Mouse (Mus musculus) testis, adult 2 months (tissue): ENCODE measurements at regions not wholly inside any gene's neighbourhood (a gene's known extent, or its start where the extent isn't known, plus 50 kb on each side); places are given as distances from the start of the nearest gene placed in this dataset.

Experiments
- H3K27ac ChIP-seq: fragments of 200-500 bp; 2 replicates; pipeline ENCODE4 v1.5.1; 2012; ENCODE audit warnings: low read depth, low read length; ENCODE audit not compliant: control insufficient read depth, insufficient read depth
- H3K27me3 ChIP-seq: fragments of 200-500 bp; 2 replicates; pipeline ENCODE4 v1.6.1; 2012; ENCODE audit warnings: mild to moderate bottlenecking, low read length, moderate library complexity; ENCODE audit not compliant: control insufficient read depth, insufficient read depth
- H3K36me3 ChIP-seq: fragments of 200-500 bp; 2 replicates; pipeline ENCODE4 v1.6.1; 2012; ENCODE audit warnings: mild to moderate bottlenecking, low read length; ENCODE audit not compliant: control insufficient read depth, insufficient read depth
- H3K4me1 ChIP-seq: fragments of 200-500 bp; 2 replicates; pipeline ENCODE4 v1.6.1; 2012; ENCODE audit warnings: low read length; ENCODE audit not compliant: control insufficient read depth, insufficient read depth
- H3K4me3 ChIP-seq: fragments of 200-500 bp; 2 replicates; pipeline ENCODE4 v1.5.1; 2012; ENCODE audit warnings: low read depth, mild to moderate bottlenecking, low read length, moderate library complexity, mixed read lengths; ENCODE audit not compliant: control insufficient read depth
- CTCF ChIP-seq: fragments of 200-500 bp; IDR thresholded peaks from 2 replicates; pipeline ENCODE4 v1.5.1; 2012; ENCODE audit warnings: low read depth, mild to moderate bottlenecking, inconsistent platforms, low read length, moderate library complexity; ENCODE audit not compliant: control insufficient read depth, insufficient read depth, insufficient replicate concordance
- POLR2A ChIP-seq: fragments of 200-500 bp; IDR thresholded peaks from 2 replicates; pipeline ENCODE4 v1.6.1; 2012; ENCODE audit warnings: low read depth, mild to moderate bottlenecking, inconsistent platforms, low read length, moderate library complexity; ENCODE audit not compliant: control insufficient read depth

DNA sequence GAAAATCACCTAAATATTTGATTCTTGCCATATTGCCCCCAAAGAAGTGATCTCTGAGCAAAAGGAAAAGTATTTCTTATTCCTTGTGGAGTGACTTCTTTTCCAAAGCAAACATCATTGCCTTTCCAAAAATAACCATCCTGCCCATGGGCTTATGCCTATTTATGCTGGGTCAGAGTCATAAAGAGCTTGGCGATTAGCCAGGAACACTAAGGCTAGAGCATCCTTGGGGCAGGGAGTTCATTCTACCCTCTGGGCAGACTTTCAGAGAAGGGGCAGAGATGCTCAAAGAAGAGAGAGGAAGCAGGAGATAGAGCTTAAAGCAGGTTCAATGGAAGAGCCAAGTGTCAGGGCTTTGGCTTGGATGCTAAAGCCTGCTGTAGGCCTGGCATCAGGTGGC is 203.1 kb upstream of the Gmds start:
- H3K4me1 ChIP-seq: no peaks in the 10 kb centered on the region
- no peak overlapping the region for H3K27ac ChIP-seq
- no peaks in the 10 kb centered on the region for H3K36me3 ChIP-seq
- no peak overlapping the region for H3K4me3 ChIP-seq
- no peaks in the 10 kb centered on the region for H3K27me3 ChIP-seq
- TF ChIP-seq POLR2A (no peak), CTCF (no peak)

DNA sequence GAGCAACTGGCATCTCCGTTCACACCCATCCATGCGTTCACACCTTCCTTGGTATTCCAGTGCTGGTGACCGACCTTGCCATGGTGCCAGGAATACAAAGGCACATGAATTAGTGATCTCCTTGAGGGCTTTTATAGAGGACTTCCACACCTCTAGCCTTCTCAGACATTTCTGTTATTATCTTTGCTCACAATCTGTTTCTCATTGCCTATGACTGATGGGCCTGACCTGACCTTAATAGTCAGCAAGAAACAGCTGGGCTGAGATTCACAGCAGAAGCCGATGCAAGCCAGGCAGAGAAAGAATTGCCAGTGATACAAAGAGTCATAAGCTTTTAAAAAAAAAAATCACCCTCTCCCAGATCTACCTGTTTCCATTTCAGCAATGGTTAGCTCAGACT is 197.7 kb upstream of the Gmds start:
- no peak overlapping the region for H3K27ac ChIP-seq
- H3K27me3 ChIP-seq: no peaks in the 10 kb centered on the region
- TF ChIP-seq CTCF (no peak), POLR2A (no peak)
- H3K4me1 ChIP-seq: no peaks in the 10 kb centered on the region
- no peaks in the 10 kb centered on the region for H3K36me3 ChIP-seq
- H3K4me3 ChIP-seq: no peak overlapping the region

DNA sequence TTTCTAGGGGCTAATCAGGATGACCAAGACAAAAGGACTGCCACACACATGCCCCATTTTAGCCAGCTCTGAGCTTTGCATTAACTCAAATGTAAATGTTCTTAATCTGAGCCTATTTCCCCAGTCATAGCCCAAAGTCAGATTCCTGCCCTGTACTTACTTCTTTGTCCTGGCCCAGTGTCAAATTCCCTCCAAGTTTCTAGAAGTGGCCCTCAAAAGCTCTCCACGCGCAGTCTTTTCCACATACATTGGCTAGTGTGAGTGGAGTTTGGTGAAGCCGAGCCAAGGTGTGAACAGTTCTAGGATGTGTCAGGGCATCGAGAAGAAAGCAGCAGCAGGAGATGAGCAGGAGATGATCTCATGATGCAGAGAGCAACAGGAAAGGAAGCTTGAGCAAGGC is 197.1 kb upstream of the Gmds start:
- Histone ChIP-seq H3K4me1 (no peaks in the 10 kb centered on the region), H3K27ac (no peak overlapping the region), H3K4me3 (no peak overlapping the region), H3K27me3 (no peaks in the 10 kb centered on the region), H3K36me3 (no peaks in the 10 kb centered on the region)
- TF ChIP-seq POLR2A (no peak), CTCF (no peak)

DNA sequence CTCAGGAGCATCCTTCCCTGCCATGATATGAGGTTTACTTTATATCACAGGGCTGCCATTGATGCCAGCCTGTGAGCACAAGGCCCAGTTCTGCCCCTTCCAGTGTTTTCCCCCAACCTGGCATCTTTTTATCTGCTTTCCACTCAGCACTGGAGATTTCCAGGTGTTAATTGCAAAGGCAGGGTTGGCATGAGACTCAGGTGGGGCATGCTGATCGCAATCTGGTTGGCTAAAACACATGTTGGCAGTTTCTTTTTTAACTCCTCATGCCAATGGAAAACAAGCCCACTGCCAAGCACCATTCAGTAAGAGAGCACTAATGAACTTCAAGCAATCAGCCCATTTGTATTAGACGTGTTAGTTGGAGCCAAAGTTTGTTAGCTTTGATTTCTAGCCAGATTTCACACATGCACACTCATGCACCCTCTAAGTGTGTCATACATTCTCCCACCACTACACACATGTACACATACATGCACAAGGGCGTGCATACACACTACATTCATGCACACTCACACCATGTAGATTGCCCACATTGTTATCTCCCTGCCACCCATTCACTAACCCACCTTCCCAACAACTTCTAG is 192.5 kb upstream of the Gmds start:
- Histone ChIP-seq H3K27me3 (no peaks in the 10 kb centered on the region), H3K4me3 (no peak overlapping the region), H3K36me3 (no peaks in the 10 kb centered on the region), H3K27ac (no peak overlapping the region), H3K4me1 (no peaks in the 10 kb centered on the region)
- no peak for TF ChIP-seq POLR2A
- no peak for TF ChIP-seq CTCF

DNA sequence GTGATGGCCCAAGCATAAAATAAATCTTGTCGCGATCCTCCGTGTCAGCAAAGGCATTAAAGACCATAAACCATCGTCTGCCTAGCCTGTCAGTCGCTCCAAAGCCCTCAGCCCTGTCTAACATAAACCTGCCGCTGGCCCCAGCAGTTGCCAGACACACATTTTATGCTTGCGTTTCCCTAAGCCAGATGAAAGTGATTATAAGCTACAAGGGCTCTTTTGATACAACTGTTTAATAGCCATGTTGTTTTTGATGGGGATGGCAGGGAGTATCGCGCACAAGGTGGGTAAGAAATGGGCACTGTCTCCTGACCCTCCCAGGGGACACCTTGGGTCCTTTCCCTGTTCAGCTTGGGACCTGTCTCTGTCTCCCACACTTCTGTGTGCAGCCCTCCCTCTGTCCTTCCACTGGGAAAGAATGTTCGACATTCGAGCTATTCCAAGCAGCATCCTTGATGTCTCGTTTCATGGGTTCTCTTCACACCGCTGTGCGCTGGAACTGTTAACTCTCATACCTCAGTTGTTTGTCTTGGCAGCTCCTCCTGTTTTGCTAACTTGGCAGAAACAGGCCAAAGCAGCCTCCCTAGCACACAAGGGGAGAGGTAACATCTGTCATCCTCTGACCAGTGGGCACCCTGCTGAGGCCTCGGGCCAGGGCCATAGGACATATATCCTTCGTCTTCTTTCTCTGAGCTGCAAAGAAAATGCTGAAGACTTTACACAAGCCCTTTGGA is 180.2 kb upstream of the Gmds start:
- no peaks in the 10 kb centered on the region for H3K4me1 ChIP-seq
- H3K27me3 ChIP-seq: no peaks in the 10 kb centered on the region
- H3K27ac ChIP-seq: no peak overlapping the region
- H3K4me3 ChIP-seq: no peak overlapping the region
- no peak for TF ChIP-seq POLR2A
- no peak for TF ChIP-seq CTCF
- no peaks in the 10 kb centered on the region for H3K36me3 ChIP-seq

DNA sequence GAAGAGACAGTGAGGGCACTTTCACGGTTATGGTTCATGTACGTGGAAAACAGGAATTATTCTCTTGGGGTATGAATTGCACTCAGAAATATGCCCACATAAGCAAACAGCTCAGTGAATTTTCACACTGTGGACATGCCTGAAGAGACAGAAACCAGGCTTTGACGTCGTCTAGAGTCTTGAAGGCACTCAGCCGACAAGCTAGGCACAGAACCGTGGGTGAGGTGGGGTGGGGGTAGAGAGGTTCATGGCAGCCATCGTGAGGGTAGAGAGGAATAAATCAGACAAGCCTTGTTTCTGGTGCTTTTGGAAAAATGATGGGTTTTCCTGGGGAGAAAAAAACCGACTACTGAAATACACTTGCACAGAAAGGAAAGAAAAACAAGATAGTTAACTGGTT is 179.0 kb upstream of the Gmds start:
- H3K27ac ChIP-seq: no peak overlapping the region

DNA sequence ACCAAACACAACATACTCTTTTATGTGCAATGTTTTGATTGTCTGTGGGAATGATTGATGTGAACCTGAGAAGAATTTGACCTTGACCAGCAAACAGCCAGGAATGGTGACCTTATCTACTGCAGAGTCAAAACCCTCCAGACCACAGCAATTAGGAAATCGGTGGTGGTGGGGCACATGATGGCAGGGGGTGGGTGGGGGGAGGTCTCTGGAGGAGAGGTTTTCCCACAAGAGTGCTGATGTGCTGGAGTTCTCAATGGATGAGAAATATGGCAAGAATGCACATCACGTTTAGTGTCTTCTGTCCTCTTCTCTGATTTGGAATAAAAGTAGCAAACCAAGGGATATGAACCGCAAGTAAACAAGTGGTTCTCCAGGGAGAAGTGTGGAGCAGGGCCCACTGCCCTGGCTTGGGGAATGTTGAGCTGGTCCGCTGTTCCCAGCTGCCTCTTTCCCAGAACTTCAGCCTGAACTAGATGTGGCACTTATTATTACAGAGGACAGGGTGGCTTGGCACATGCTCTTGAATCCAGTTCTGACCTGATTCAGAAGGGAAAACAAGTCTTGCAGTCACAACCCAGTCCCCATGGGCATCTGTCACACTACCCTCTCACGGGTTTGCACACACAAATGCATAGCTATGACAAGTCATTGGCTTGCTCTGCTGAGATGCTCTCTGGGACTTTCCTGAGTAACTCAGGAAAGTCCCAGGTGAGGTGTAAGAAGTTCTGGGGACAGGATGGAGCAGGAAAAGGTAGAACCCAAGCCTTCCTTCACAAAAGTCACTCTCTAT is 170.9 kb upstream of the Gmds start:
- H3K4me1 ChIP-seq: no peaks in the 10 kb centered on the region
- H3K27ac ChIP-seq: no peak overlapping the region
- H3K36me3 ChIP-seq: no peaks in the 10 kb centered on the region
- H3K4me3 ChIP-seq: no peak overlapping the region
- TF ChIP-seq CTCF: no peak
- TF ChIP-seq POLR2A: no peak
- H3K27me3 ChIP-seq: no peaks in the 10 kb centered on the region

More for the DNA sequence above, 179.0 kb upstream of the Gmds start:
- TF ChIP-seq POLR2A (no peak), CTCF (no peak)
- no peak overlapping the region for H3K4me3 ChIP-seq
- H3K4me1 ChIP-seq: no peaks in the 10 kb centered on the region
- H3K36me3 ChIP-seq: no peaks in the 10 kb centered on the region
- H3K27me3 ChIP-seq: no peaks in the 10 kb centered on the region
